Mouse (Mus musculus): ENCODE measurements around the gene Cckbr.

Gene Cckbr

GRCm38 (mm10) chr7:105497881-105498280 lies 72.3 kb downstream of the Cckbr start:
- DNase-seq (ENCODE audit: low spot score in 2 of 2): no peak

DNA sequence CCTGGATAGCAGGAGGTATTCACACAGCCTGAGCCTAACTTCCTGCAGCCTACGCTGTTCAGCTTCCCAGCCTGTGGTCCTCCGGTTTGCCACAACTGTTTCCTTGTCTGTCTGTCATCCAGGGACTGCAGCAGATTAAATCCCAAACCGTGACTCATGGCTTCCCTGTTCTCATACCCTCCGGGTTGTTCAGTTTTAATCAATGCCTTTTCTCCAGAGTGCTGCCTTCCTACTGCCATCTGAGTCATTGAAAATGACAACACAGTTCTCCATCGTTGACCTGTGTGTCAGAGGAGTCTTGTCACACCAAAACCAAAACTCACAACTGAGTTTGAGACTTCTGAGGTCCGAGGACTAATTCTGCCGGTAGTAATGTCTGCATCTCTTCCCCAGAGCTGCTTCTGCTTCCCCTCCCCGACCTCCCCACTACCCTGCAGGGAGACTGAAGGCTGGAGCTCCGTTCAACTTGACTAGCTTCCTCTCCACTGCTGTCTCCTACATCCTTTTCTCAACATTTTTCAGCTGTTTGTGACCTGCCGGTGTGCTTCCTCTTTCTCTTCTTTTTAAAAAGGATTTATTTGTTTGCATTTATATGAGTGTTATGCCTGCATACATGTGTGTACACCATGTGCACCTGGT lies 73.4 kb downstream of the Cckbr start:
- DNase-seq (ENCODE audit: low spot score in 2 of 2): no peak

DNA sequence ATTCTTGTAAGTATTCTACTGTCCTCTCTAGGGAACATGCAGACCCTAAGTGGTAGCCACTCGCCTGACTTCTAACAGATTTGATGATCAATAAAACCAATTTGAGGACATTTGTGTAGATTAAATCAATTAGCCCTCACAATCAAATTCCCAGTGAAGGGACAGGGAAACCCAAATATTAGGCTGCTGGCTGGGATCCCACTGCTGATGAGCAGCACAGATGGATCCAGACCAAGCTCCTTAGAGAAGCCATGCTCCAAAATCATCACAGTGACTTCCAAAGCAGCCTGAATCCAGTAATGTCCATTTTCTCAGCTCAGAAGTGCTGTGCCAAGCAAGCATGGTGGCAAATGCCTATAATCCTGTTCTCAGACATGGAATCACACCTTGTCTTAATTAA lies 74.1 kb downstream of the Cckbr start:
- no peak for DNase-seq (ENCODE audit: low spot score in 2 of 2)

- no peak for DNase-seq (ENCODE audit: low spot score in 2 of 2)
Observed at GRCm38 (mm10) chr7:105501984-105502383, 76.5 kb downstream of the Cckbr start.

DNA sequence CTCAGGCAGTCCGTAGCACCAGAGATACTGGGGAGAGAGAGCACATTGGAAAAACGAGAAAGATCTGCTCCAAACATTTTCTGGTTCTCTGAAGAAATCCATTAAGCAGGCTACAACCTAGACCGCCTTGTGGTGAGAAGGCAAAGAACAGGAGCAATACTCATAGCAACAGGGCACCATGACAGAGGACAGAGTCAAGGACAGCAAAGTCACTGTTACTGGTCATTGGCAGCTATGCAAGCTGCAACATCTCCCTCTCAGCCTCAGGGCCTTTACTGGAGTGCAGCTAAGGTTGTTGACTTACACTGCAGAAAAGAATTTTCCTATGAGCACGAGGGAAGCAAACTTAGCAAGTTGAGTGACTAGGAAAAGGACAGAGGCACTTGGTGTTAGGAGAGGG lies 81.7 kb downstream of the Cckbr start:
- DNase-seq (ENCODE audit: low spot score in 2 of 2): no peak

DNA sequence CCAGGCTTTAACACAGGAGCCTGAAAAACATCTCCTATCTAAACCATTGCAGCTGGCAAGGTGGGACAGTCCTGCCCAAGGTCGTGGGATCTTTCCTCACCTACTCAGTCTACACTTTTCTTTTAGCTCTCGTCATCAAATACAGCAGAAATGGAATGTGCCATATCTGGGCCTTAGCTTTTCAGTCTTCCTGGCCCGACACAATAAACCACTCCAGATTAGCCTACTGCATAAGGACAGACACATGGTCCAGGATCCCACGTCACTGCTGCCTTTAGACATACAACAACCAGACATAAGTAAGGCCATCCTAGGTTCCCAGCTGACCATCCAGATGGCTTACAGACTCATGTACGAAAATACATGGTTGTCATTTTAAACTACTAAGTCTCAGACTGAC lies 84.6 kb downstream of the Cckbr start:
- DNase-seq (ENCODE audit: low spot score in 2 of 2): peak in 1 of 2 experiments; percentile 27

DNA sequence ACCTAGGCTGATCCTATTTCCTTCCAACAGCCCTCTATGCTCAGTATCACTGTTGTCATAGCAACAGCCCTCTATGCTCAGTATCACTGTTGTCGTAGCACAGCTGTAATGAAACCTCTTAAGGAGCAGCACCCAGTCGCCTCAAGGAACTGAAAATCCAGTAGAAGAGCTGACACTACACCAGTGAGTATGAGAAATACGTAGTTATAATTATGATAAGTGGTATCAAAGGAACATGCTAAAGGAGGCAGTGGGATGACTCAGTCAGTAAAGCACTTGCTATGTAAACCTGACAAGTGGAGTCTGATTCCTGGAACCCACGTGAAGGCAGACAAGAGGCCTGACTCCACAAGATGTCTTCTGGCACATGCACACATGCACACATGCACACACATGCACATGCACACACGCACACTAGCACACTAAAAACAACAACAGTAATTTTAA lies 88.3 kb downstream of the Cckbr start:
- no peak for DNase-seq (ENCODE audit: low spot score in 2 of 2)

- no peak for DNase-seq (ENCODE audit: low spot score in 2 of 2)
Observed at GRCm38 (mm10) chr7:105514561-105514960, 89.0 kb downstream of the Cckbr start.

DNA sequence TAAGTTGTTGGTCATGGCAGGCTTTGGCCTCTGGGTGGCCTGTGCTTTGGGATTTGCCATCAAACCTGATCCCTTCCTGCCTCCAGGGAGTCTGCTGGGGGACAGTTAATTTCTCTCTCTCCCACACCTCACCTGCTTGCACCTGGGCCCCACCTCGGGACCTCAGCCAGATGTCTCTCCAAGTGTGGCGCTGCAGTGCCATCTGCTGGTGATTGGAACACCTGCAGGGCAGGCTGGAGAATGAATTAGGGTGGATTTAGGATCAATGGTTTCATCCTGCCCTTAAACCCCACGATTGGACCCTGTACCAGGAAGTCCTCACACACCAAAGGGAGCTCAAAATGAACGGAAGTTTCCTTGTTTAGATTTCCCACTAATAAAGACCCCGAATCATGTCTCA lies 89.6 kb downstream of the Cckbr start:
- peak; percentile 31 to 57 for DNase-seq (ENCODE audit: low spot score in 2 of 2)

- DNase-seq (ENCODE audit: low spot score in 2 of 2): no peak
Observed at GRCm38 (mm10) chr7:105516669-105517360, 91.3 kb downstream of the Cckbr start.

DNA sequence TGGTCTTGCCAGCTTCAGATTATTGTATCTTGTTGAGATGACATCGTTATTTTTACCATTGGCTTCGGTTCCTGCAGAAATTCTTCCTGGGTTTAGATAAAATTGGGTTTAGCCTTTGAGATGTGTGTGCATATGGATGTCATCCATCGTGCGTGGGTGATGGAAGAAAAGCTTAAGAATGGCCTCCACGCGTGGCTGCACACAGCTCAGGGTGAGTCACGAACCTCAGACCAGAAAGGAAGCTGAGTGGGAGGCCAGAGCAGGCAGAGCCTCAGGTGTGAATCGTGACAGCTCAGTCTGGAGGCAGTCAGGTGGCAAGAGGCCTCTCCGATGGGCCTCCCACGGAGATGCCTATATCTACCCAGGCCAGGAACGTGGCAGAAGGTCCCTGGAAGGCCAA lies 93.8 kb downstream of the Cckbr start:
- peak; percentile 69 to 82 for DNase-seq (ENCODE audit: low spot score in 2 of 2)

- no peak for DNase-seq (ENCODE audit: low spot score in 2 of 2)
Observed at GRCm38 (mm10) chr7:105519771-105520170, 94.2 kb downstream of the Cckbr start.

DNA sequence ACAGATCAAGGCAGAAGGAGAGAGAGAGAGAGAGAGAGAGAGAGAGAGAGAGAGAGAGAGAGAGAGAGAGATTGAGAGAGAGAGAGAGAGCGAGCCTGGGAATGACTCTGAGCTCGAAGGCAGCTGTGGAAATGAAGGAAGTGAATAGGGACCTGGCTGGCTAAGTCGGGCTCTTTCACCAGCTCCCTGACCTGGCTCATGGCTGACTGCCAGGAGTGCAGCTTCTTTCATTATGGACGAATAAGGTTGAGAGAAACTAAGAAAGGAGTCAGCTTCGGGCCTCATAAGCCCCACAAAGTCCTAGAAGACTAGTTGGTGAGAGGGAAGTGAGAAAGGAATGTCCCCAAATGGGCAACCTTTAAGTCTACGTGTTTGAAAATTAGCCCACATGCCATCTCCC lies 94.7 kb downstream of the Cckbr start:
- no peak for DNase-seq (ENCODE audit: low spot score in 2 of 2)
